ENCODE assay signal across 30 mouse cellular contexts in the genomic region with DNA sequence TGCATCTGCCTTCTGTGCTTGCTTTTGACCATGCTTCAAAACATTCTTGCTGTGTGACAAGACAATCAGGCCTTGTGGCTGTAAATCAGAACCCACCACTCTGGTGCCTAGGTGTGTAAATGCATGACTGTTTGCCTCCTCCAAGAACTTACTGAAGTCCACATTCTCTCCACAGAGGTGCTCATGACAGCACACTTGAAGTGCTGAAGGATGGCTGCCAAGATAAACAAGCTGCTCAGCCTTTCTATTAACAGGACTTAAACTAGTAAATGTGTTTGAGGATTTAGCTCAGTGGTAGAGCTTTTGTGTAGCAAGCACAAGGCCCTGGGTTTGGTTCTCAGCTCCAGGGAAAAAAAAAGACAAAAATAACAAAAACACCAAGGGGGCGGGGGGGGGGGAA. TPM values are rescaled to one million over a fixed set of nuclear protein-coding genes. Genes with fewer than 3 reads are reported as not detected.
DNase-seq lines count a peak whose midpoint lies in the region; ATAC-seq and TF ChIP-seq lines count a peak whose summit lies in the region.
"Had no signal": no experiment of that assay in that cellular context is flagged by ENCODE, and none has a peak within 500 bp of the region (broad histone marks: within the 10 kb centered on the region; RNA-seq: fewer than 3 reads in every experiment).

No protein-coding gene starts in this region.

- H3K9ac ChIP-seq in intestine, embryonic 15.5 days, result no peak overlapping the region
- H3K9ac ChIP-seq: embryonic facial prominence, embryonic 13.5 days; heart, embryonic 15.5 days; liver, embryonic 15.5 days; neural tube, embryonic 15.5 days had no signal

- ATAC-seq in intestine, embryonic 15.5 days, result no peak
- ATAC-seq: hindbrain, embryonic 16.5 days; midbrain, embryonic 16.5 days; Patski had no signal

- TF ChIP-seq CTCF in layer of hippocampus, adult 2 months (conservative IDR thresholded peaks at IDR 0.05), result no peak

- WGBS in intestine, embryonic 15.5 days, result 93% methylated on average over 1 of the region's 1 CpGs

- peak; percentile 8 for DNase-seq in kidney, postnatal 14 days
- DNase-seq in kidney, postnatal 25 days, result no peak
- DNase-seq in NIH3T3 (ENCODE audit: low read depth), result peak; percentile 70
- peak; percentile 50 for DNase-seq in lung, postnatal 10 days
- DNase-seq in layer of hippocampus, adult 2 months (ENCODE audit: low spot score in 2 of 2), result no peak
- no peak for DNase-seq in embryo, embryonic 10.5 days (ENCODE audit: low spot score)
- no peak for DNase-seq in layer of hippocampus, adult 18-20 months (ENCODE audit: low spot score in 2 of 2)
- DNase-seq: adrenal gland, postnatal 14 days; cerebellum, adult 9-11 months; gastrocnemius, adult 2 months; kidney, adult 18-20 months; layer of hippocampus, adult 9-11 months; right cerebral cortex, postnatal 14 days; thymus, adult 18-20 months had no signal

- no peaks in the 10 kb centered on the region for H3K36me3 ChIP-seq in intestine, embryonic 15.5 days
- H3K36me3 ChIP-seq: heart, embryonic 15.5 days; liver, embryonic 15.5 days; neural tube, embryonic 15.5 days had no signal

- H3K9me3 ChIP-seq in intestine, embryonic 15.5 days, result no peaks in the 10 kb centered on the region
- H3K9me3 ChIP-seq: heart, embryonic 15.5 days; liver, embryonic 15.5 days; neural tube, embryonic 15.5 days had no signal

- no peak overlapping the region for H3K4me3 ChIP-seq in intestine, embryonic 15.5 days (replicated peaks)
- H3K4me3 ChIP-seq in layer of hippocampus, adult 2 months, result no peak overlapping the region
- H3K4me3 ChIP-seq: embryonic facial prominence, embryonic 13.5 days; forebrain, embryonic 10.5 days; gastrocnemius, adult 2 months; heart, embryonic 15.5 days; liver, embryonic 15.5 days; neural tube, embryonic 15.5 days had no signal

- peaks cover 6% of the 10 kb centered on the region; the same call in 1 of the 2 replicates for H3K4me1 ChIP-seq in intestine, embryonic 15.5 days (replicated peaks)
- H3K4me1 ChIP-seq: embryonic facial prominence, embryonic 13.5 days; forebrain, embryonic 10.5 days; liver, embryonic 15.5 days; neural tube, embryonic 15.5 days had no signal

- H3K4me2 ChIP-seq in intestine, embryonic 15.5 days (replicated peaks), result no peak overlapping the region
- H3K4me2 ChIP-seq: embryonic facial prominence, embryonic 13.5 days; heart, embryonic 15.5 days; liver, embryonic 15.5 days; neural tube, embryonic 15.5 days had no signal

- H3K27ac ChIP-seq in intestine, embryonic 15.5 days, result peak overlapping the region; percentile 15; the same call in 1 of the 2 replicates
- H3K27ac ChIP-seq in layer of hippocampus, adult 2 months, result no peak overlapping the region
- H3K27ac ChIP-seq: embryonic facial prominence, embryonic 13.5 days; forebrain, embryonic 10.5 days; gastrocnemius, adult 2 months; heart, embryonic 15.5 days; liver, embryonic 15.5 days; neural tube, embryonic 15.5 days had no signal

- no peaks in the 10 kb centered on the region for H3K27me3 ChIP-seq in intestine, embryonic 15.5 days (replicated peaks)
- H3K27me3 ChIP-seq: embryonic facial prominence, embryonic 13.5 days; heart, embryonic 15.5 days; liver, embryonic 15.5 days; neural tube, embryonic 15.5 days; Patski had no signal

RNA-seq across cellular contexts. Expression of a gene that starts 46.6 kb away (rescaled TPM):
- not detected in 2 replicates for polyA plus RNA-seq in intestine, embryonic 15.5 days (2015; fragmentation: Nextera tagmentation; extraction: Ambion mirVana)
- not detected for total RNA-seq in layer of hippocampus, adult 2 months (2021)
- not detected for total RNA-seq in layer of hippocampus, adult 18-20 months (2021)
- total RNA-seq: adrenal gland, postnatal 14 days; gastrocnemius, adult 2 months; granulocyte monocyte progenitor cell, adult 5-6 weeks; hematopoietic stem cell, adult 5-6 weeks had no signal
- polyA plus RNA-seq: brain, embryonic 14.5 days; cortical plate, adult 2 months; embryonic facial prominence, embryonic 13.5 days; forebrain, embryonic 10.5 days; heart, embryonic 15.5 days; hindbrain, embryonic 16.5 days; limb, embryonic 11.5 days; liver, embryonic 15.5 days; midbrain, embryonic 16.5 days; neural tube, embryonic 15.5 days; spleen, adult 2 months; stomach, embryonic 14.5 days had no signal

Comparison
In these comparisons a context has a peak if more than half of its experiments do, and no peak if none do; other contexts are left out.
1. DNase-seq: peak in kidney, postnatal 14 days (single experiment), NIH3T3 (single experiment) and lung, postnatal 10 days (single experiment); none in kidney, postnatal 25 days (0 of 2), layer of hippocampus, adult 2 months (0 of 2), embryo, embryonic 10.5 days (single experiment) and layer of hippocampus, adult 18-20 months (0 of 2).